Mouse (Mus musculus) granulocyte monocyte progenitor cell, adult 5-6 weeks (primary cell): Measurements from ENCODE around the gene Mknk2. TPM values are rescaled to one million over a fixed set of nuclear protein-coding genes. Genes with fewer than 3 reads are reported as not detected.

ENCODE experiments used
- ATAC-seq: replicated peaks from 2 replicates; pipeline ENCODE4 v1.8.0; 2016; ENCODE audit warnings: mild to moderate bottlenecking, moderate TSS enrichment, inconsistent platforms; ENCODE audit not compliant: poor library complexity, severe bottlenecking
- total RNA-seq, 2 experiments: library from RNA; stranded (forward) in 1 of 2; stranded (reverse) in 1 of 2; fragments of 200-712, 200-1000 nt in 1 of 2; fragments of >200 nt in 1 of 2; fragmentation: Nextera tagmentation in 1 of 2; gene quantifications; 2 replicates each; pipeline ENCODE4 v1.2.3; 2014 to 2017

Mknk2 gene
- total RNA-seq, 2 experiments from 2014 or later = 37.7 to 49.2 TPM

DNA sequence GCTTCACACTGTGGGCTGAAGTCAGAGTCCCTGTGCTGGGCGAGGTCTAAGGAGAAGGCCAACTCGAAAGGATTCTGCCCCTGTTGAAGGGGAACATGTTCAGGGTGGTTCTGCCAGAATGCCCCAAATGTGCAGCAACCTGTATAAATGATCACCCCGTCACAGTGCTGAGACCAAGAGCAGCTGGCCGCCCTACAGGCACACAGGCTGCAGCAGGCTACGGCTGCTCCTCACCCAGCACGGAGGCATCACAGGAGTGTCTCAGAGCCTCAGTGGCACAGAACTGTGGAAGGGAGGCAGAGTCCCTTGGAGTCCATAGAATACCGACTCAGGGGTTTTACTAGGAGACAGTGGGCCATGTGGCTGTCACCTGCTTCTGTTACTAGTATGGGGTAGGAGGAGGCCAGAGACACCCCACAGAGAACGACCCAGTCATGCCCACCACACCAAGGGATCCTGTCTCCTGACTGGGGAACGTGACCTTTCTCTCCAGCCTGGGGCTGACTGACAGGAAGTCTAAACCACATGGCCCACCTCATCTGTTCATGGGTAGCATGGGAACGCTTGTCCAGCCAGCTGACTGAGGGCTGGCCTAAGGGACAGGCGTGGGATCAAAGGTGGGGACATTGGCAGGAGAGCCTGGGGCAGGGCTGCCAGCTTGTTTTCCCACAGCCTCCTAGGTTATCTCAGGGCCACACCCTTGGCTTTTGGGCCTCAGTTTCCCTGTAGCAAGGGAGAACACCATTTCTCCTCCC, 5.8 kb downstream of the Mknk2 start:
- no peak for ATAC-seq

GRCm38 (mm10) chr10:80671251-80671650, 6.7 kb downstream of the Mknk2 start:
- ATAC-seq = no peak

DNA sequence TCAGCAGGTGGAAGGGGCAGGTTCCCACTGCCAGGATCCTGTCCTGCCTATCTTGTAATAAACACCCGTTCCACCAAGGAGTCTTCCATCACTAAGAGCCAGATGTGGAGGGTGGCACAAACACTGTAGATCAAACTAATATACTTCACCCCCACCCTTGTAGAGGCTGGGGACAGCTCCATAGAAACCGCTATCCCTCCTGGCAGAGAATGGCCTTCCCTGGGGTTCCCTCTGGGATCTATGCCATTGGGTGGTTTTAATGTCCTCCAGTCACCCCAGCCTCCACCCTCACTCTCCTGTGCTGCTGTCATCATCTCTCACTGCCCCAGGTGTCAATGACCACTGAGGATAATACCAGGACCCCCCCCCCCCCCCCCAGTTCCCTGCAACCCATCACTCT, 7.4 kb downstream of the Mknk2 start:
- ATAC-seq = no peak

- no peak for ATAC-seq
Observed at GRCm38 (mm10) chr10:80669737-80670485, 8.0 kb downstream of the Mknk2 start.

DNA sequence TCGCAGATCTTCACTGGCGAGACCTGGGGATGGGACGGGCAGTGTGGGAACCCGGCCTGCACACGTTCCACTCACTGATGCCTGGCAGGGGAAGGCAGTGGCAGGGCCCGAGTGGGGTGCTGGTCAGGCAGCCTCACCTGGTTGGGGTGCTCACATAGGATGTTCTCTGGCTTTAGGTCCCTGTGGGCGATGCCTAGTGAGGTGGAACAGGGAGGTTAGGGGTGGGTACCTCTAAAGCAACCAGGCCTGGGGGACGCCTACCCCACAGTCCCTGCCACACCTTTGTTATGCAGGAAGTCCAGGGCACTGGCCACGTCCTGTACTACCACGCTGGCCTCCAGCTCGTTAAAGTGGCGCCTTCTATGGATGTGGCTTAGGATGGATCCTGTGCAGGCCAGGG, 8.9 kb downstream of the Mknk2 start:
- no peak for ATAC-seq

GRCm38 (mm10) chr10:80668614-80669013, 9.3 kb downstream of the Mknk2 start:
- ATAC-seq = no peak

DNA sequence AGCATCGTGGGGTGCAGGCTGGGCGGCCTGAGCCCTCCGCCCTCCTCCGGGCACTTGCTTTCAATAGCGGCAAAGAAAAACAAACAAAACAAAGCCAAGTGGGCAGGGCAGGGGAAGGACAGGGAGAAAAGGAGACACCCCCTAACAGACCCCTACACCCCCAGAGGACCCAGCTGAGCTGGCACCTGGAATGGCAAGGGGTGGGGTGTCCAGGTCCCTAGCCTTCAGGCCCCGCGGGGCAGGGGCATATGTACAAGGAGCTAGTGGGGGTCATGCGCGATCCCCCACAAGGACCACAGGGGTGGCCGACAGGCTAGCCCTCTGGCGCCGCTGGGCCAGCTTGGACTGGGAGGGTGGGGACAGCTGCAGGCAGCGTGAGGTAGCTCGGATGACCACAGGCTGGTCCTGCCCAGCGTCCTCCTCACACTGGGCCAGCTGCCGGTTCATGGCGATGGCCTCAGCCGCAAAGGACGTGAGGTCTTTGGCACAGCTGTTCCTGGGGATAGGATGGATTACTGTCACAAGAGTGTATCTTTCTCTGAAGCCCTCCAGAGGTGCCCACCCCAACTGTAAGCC, 11.0 kb downstream of the Mknk2 start:
- no peak for ATAC-seq

GRCm38 (mm10) chr10:80665981-80666733, 11.8 kb downstream of the Mknk2 start:
- peak; percentile 61 for ATAC-seq

GRCm38 (mm10) chr10:80665459-80665858, 12.5 kb downstream of the Mknk2 start:
- no peak for ATAC-seq

- no peak; the same call in 1 of the 2 replicates for ATAC-seq
Observed at GRCm38 (mm10) chr10:80665016-80665380, 12.9 kb downstream of the Mknk2 start.

DNA sequence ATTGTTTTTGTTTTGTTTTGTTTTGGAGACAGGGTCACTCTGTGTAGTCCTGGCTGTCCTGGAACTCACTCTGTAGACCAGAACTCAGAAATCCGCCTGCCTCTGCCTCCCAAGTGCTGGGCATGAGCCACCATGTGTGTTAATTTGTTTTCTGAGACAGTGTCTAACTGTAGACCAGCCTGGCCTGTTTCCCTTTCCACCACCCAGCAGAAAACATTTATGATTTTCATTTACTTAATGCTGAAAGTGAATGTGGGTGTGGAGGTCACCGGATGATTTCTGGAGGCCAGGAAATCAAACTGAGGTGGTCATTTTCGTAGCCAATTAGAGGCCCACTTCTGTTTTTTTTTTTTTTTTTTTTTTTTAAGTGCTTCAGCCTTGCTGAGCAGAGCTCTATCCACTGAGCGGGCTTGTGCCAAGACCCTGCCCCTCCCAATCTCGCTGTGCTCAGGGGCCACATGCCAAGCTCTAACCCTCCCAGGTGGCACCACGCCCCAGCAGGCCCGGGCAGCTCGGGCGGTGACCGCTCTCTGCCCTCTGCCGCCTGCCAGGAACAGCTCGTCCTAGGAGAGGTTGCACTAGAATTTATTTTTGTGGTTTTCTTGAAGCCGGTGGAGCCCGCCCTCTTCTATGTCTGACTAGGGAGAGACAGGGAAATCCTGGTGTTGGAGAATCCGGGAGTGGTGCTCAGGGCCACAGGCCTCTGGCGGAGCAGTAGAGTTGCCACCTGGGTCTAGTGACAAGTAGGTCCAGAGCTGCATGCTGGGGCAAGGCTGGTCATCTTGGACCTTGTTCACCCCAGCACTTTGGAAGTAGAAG, 13.5 kb downstream of the Mknk2 start:
- peak; percentile 33 for ATAC-seq

DNA sequence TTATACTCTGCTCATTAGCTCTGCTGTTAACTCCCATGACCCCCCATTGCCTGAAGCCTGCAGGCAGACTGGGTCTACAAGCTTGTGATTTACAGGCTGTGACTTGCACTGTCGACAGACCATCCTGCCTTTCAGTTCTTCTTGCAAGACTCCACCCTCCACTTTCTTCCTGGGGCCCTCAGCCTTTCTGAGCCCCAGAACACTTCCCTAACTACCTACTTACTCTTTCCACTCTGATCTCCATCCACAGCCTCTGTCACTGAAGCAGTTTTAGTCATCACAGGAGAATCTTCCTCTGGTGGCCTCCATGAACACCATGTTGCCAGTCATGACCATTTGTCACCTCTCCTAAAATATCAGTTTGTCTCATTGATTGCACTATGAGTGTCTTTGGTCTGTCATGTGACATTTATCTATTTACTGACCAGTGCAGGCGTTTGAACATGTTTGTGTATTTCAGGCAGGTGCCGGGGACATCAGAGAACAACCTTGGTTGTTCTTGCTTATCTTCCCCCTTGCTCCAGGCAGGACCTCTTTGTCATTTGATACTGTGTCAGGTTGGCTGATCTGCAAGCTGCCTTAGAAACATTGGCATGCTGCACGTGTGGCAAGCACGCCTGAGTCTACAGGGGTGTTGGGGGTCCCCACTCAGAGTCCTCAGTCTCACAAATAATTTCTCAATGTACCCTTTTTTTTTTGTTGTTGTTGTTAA, 14.3 kb downstream of the Mknk2 start:
- peak; percentile 16 for ATAC-seq

GRCm38 (mm10) chr10:80661149-80661548, 16.8 kb downstream of the Mknk2 start:
- ATAC-seq = no peak

DNA sequence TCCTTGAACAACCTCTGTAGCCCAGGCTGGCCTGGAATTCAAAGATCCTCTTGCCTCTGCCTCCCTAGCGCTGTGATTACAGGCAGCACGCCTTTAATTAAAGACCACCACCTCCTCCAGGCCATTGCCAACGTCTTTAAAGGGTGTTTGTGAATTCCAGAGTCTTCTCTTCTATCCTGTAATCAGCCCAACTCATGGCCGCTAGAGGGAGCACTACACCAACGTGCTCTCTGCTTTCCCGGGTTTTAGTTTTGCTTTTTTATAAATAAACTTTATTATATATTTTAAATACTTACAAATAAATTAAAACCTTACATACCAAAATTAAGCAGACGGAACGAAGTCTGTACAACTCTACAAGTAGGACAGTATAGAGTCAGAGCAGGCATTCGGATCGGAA, 18.7 kb downstream of the Mknk2 start:
- no peak for ATAC-seq

- peak; percentile 53 for ATAC-seq
Observed at GRCm38 (mm10) chr10:80658841-80659202, 19.1 kb downstream of the Mknk2 start.

DNA sequence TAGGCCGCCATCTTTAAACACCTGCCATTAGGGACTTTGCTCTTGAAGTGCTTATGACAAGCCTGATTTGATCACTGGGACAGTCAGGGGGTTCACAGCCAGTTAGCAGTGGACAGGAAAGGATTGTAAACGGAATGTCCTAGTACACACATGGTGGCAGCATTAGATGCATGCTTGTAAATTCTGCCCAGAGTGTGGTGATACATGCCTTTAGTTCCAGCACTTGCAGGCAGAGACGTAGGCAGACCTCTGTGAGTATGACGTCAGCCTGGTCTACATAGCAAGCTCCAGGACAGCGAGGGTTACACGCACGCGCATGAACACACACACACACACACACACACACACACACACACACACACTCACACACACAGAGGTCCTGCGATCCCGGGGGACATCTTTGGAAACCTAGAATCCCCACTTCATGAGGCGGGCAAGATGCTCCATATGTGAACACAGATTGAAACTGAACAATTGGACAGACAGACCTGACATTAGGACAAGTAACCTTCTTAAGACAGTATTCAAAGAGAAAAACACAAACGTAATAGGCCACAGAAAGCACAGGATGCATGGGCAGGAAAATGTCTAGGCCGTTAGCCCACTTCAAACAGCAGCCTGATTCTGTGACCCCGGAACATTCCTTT, 19.6 kb downstream of the Mknk2 start:
- ATAC-seq = no peak

DNA sequence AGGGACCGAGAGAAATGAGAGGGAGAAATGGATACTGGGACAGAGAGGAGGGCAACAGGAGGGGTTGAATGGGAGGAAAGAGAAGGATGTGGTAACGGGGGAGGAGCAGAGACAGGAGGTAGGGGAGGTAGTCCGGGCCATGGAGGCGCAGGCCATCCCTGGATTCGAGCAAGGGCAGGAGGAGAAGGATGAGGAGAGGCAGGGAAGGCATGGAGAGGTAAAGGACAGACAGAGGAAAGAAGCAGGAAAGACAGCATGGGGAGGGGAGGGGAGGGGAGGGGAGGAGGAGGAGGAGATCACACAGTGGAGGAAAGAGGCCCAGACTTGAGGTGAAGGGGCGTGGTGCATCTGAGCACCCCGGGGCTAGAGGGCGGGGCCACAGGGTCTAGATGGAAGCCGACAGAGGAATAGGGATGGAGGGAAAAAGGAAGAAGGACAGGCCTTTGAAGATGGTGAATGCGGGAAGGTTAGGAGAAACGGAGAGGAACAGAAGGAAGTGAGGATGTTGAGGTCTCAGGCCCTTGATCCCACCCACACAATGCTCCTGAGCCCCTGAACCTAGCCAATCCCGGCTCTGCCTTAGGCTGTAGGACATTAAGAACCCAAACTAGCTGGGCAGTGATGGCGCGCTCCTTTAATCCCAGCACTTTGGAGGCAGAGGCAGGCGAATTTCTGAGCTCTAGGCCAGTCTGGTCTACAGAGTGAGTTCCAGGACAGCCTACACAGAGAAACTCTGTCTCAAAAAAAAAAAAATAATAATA, 20.9 kb downstream of the Mknk2 start, which contains the start of gene Btbd2:
Gene Btbd2, minus strand, starts transcription at position 209 of the 761 bp plus-strand sequence.
- no peak for ATAC-seq
